Mouse (Mus musculus) activated CD4-positive, CD25-positive, alpha-beta regulatory T cell, adult 4 months (primary cell): Measurements from ENCODE around the gene Pheta2. TPM values are rescaled to one million over a fixed set of nuclear protein-coding genes. Genes with fewer than 3 reads are reported as not detected.
"Not testable (repeated sequence)": the region's sequence is repeated elsewhere in the genome, so short reads cannot be mapped to it uniquely, and the experiment has no call there.

Experiments
- ATAC-seq: one replicate; pipeline ENCODE4 v1.8.0; 2017
- polyA plus RNA-seq, 2 experiments: library from polyadenylated mRNA; unstranded; fragments of 100-300 nt; shearing (Covaris generic); gene quantifications; one replicate each; pipeline ENCODE4 v1.2.1; 2017

Pheta2 gene
- polyA plus RNA-seq, 2 experiments from 2014 or later = 5.3 to 5.8 TPM

GRCm38 (mm10) chr15:82343368-82344287 is 4.9 kb downstream of the Pheta2 start:
- ATAC-seq = no peak

GRCm38 (mm10) chr15:82344971-82345370 is 6.2 kb downstream of the Pheta2 start:
- no peak for ATAC-seq

GRCm38 (mm10) chr15:82345820-82346470 is 7.2 kb downstream of the Pheta2 start:
- ATAC-seq = peak; percentile 92

- no peak for ATAC-seq
Measured at GRCm38 (mm10) chr15:82346580-82347302, 8.0 kb downstream of the Pheta2 start.

GRCm38 (mm10) chr15:82347303-82347676 is 8.5 kb downstream of the Pheta2 start:
- no peak for ATAC-seq

GRCm38 (mm10) chr15:82347852-82348251 is 9.1 kb downstream of the Pheta2 start:
- ATAC-seq = no peak

GRCm38 (mm10) chr15:82348258-82348998 is 9.7 kb downstream of the Pheta2 start:
- no peak for ATAC-seq

GRCm38 (mm10) chr15:82348999-82349341 is 10.2 kb downstream of the Pheta2 start:
- no peak for ATAC-seq

GRCm38 (mm10) chr15:82350349-82350748 is 11.6 kb downstream of the Pheta2 start:
- no peak for ATAC-seq

GRCm38 (mm10) chr15:82351480-82351879 is 12.7 kb downstream of the Pheta2 start:
- ATAC-seq = no peak

- no peak for ATAC-seq
Measured at GRCm38 (mm10) chr15:82353078-82353744, 14.5 kb downstream of the Pheta2 start.

- ATAC-seq = no peak
Measured at GRCm38 (mm10) chr15:82353745-82354113, 15.0 kb downstream of the Pheta2 start.

GRCm38 (mm10) chr15:82354126-82354945 is 15.6 kb downstream of the Pheta2 start, which contains the start of gene Ndufa6:
TSS of gene Ndufa6 (minus strand) at chr15:82354322.
- peak; percentile 98 for ATAC-seq

- no peak for ATAC-seq
Measured at GRCm38 (mm10) chr15:82358431-82359260, 19.9 kb downstream of the Pheta2 start.

GRCm38 (mm10) chr15:82361459-82362018 is 22.8 kb downstream of the Pheta2 start:
- no peak for ATAC-seq

GRCm38 (mm10) chr15:82362234-82362633 is 23.5 kb downstream of the Pheta2 start:
- ATAC-seq = no peak

- ATAC-seq = not testable (repeated sequence)
Measured at GRCm38 (mm10) chr15:82363801-82364200, 25.1 kb downstream of the Pheta2 start.

GRCm38 (mm10) chr15:82364561-82364960 is 25.8 kb downstream of the Pheta2 start:
- not testable (repeated sequence) for ATAC-seq

GRCm38 (mm10) chr15:82368146-82368545 is 29.4 kb downstream of the Pheta2 start:
- no peak for ATAC-seq

- ATAC-seq = no peak
Measured at GRCm38 (mm10) chr15:82368851-82369250, 30.1 kb downstream of the Pheta2 start.
